Mouse (Mus musculus) MN1 (cell line): Measurements from ENCODE around the gene Cntrl.

Experiments used
- DNase-seq: peaks from one replicate; pipeline ENCODE4 v3.0.0-alpha.2; 2016; ENCODE audit warnings: low spot score

The Cntrl gene

DNA sequence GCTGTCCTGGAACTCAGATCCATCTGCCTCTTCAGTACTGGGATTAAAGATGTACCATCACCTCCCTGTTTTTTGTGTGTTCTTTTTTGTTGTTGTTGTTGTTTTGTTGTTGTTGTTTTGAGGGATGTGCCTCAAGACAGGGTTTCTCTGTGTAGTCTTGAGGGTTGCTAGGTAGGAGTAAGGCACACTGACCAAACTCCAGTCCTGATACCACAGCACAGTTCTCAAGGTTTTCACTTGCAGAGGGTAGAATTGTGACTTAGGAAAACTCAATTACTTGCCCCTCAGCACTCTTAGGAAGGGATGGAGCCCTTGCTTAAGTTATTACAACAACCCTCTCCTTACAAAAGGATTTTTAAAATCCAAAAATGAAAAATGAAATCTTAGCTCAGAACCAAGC, 22.2 kb downstream of the Cntrl start:
- no peak for DNase-seq

DNA sequence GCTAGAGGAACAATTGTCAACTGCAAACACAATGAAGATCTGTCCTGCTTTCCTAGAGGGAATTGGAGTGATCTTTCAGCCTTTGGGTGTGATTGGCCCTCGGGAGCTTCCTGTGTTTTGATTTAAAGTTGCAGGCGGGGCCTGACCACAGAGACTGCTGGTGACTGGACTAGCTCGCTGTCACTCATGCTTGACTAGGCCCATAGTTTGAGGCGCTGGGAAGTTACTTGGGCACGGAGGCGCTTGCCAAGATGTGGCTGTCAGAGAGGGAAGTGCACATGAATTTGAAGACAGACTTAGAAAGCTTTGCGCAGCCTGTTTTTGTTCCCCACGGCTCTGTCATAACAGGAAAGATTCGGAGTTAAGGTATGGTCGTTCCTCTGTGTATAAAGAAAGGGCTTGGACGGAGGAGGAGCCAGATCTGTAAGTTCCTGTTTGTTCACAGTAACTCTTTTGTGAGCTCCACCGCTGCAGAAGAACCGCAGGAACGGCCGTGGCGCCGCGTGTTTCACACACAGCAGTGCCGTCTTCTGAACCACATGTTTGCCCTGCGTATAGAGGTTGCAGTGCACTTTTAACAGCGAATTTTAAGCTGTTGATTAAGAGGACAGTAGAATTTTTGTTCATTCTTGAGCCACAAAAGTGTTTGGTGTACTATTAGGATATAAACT, 22.8 kb downstream of the Cntrl start:
- peak; percentile 98 for DNase-seq

DNA sequence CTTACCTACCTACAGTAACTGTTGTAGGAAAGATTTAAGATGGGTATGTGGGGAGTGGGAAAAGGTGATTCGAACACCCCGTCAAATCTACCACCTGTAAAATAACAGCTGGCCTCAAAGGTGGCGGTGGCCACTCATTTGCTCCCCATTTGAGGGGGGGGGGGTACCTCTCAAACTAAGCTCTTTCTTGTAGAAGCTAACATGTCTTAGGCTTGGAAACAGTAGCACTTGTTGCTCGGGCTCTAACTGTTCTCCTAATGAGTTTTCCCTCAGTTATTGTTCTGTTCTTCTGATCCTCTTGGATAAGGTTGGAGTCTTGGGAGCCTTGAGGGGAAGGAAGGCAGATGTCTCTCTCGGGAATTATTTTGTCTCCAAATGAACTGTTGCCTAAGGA, 23.4 kb downstream of the Cntrl start:
- peak; percentile 14 for DNase-seq

- DNase-seq, result no peak
These were observed 24.6 kb downstream of the Cntrl start for GRCm38 (mm10) chr2:35133891-35134290.

DNA sequence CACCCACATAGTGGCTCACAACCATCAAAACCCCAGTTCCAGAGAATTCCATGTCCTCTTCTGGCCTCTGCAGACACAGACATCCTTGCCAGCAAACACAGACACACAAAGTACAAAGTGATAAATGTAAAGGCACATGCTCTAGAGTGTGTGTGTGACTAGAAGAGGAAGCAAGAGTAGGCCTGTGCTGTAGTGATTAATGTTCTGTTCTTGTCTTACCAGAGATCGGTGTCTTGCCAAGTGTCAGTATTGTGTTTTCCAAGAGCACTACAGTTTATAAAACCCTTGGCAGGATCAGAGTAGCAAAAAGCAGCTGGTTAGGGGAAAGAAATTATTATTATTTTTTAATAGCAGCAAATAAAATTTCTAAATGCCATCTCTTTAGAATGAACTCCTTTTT, 29.3 kb downstream of the Cntrl start:
- DNase-seq, result no peak

GRCm38 (mm10) chr2:35141673-35142072, 32.4 kb downstream of the Cntrl start:
- DNase-seq, result no peak

DNA sequence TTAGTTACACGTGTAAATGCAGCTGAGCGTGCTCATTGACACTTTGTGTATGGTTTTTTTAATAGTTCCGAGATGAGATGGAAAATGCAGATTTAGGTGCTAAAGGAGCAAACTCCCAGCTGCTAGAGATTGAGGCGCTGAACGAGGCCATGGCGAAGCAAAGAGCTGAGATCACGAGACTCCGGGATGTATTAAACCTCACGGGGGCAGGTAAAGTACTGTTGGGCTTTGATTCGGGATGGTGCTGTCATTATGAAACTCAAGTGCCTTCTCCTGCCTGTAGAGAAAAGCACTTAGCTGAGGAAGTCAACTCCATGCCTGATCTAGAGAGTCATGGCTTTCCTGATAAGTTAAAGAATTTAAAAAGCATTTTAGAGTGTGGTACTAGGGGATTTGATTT, 39.5 kb downstream of the Cntrl start:
- DNase-seq, result no peak

DNA sequence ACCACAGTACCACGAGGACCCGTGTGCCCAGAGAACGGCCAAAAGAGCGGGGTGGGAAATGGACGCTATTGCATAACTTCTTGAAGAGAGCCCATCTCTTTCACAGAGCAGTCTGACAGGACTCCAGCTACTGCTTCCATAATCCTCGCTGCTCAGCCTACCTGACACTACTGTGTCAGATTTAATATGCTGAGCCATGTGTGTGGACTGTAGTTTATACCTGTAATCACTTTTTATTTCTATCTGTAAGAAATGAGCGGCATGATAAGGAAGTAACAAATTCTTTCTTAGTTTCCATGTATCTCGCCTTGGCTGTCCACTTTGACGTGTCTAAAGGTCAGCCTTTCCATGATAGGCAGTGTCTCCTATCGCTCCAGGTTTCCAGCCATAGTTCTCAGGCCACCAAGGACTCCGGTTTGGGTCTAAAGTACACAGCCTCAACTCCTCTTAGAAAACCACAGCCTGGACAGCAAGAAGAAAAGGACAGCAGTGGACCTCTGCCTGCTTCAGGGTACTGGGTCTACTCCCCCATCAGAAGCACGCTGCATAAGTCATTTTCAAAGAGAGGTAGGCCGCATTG, 42.1 kb downstream of the Cntrl start:
- DNase-seq, result no peak

- DNase-seq, result no peak
These were observed 43.9 kb downstream of the Cntrl start for GRCm38 (mm10) chr2:35153179-35153578.

DNA sequence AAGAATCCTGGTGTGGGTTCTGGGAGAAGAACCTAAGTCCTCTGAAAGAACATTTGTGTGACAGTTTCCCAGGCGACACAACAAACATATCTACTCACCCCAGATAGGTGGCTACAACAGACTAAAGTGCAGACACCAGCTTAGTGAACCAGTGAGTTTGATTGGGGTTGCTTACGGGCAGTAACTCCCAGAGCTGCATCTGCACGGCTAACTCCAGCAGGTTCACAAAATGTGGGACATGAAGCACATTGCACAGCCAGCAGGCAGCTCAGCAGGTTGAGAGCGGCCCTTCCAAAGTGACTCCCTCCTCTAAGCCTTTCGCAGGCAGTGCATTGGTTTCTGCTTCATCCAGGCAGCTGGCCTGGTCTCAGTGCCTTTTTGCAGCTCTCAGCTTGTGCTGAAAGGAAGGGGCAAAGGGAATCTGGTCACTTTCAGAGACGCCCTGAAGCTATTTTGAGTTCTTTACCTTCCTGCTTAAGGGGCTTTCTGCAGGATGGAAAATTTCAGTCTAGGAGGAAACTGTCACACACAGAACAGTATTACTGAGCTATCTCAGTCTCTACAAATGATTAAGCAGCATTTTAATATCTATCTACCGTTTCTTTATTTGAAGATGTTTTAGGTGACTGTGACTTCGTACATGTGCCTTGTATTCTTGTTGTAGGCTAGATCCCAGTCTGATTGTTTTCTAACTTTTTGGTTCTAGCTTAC, 44.7 kb downstream of the Cntrl start:
- DNase-seq, result no peak

DNA sequence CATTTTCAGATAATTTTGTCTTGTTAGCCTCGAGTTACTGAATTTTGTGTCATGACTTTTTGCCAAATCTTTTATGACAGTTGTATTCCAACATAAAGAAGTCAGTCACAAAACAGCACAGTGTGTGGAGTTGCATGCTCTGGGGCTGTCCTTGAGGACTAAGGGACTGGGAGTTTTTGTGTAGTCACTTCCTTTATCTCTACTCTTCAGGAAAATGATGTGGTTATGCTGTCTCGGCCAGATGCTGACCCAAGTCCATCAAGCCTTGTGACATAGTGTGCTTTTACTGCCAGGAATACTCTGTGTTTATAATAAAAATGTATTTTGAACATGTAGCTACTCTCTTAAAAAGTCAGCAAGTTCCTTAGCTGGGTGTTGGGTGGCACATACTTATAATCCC, 47.7 kb downstream of the Cntrl start:
- DNase-seq, result no peak

DNA sequence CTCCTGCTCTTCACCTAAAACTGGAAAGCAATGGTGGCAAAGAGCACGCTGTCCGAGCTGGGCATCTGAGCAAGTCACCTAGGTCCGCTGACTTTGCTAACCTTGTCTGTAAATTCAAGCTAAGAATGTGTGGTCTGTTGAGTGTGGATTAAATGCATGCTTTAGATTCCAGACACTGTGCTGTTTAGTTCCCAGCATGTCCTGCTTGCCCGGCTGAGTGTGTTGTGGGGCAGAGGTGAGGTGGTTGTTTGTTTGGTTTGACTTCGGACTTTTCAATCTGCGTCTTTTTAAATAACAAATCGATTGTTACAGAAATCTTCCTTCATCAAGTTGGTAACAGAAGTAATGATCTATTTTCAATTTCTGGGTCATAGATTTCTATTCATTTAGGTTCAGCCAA, 48.5 kb downstream of the Cntrl start:
- no peak for DNase-seq

DNA sequence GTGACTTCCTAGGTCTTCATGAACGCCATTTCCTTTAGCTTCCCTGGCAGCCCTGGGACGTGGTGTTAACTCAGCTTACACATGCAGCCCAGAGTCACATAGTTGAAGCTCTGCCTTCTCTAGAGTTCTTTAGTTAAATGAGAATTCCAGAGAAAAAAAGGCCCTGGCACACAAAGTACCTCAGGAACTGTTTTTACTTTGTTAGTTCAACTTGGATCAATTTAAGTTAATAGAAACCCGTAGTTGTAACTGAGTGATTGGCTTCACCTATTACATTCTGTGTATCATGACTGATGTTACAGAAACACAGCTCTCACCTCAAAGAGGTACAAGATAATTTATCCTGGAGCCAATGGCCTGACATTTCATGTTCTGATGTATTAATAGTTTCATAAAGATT, 49.1 kb downstream of the Cntrl start:
- DNase-seq, result no peak

DNA sequence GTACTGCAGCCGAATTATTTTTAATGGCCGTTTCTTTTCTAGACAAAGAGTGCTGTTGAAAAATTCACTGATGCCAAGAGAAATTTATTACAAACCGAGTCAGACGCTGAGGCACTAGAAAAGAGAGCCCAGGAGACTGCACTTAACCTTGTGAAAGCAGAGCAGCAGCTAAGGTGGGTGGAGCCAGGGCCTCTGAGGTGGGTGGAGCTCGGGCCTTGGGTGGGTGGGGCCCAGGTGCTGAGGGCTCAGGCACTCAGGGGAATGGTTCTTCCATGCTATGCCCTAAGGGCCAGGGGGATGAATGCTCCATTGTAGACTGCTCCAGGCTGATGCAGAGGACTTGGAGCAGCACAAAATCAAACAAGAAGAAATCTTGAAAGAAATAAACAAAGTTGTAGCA, 50.9 kb downstream of the Cntrl start:
- DNase-seq, result no peak

- DNase-seq, result no peak
These were observed 52.7 kb downstream of the Cntrl start for GRCm38 (mm10) chr2:35161846-35162488.

DNA sequence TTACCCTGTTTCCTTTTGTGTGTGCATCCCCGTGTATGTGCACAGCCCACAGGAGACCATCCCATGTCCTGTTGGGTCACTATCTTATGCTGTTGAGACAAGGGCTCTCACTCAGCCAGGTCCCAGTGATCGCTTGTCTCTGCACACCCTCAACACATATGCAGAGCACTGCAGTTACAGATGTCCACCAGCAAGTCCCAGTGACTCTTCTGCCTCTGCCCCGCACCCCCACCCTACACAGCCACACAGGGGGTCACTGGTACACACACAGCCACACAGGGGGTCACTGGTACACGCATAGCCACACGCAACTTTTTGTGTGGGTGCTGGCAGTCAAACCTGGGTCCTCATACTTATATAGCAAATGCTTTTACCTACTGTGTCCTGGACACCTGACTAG, 54.1 kb downstream of the Cntrl start:
- no peak for DNase-seq

GRCm38 (mm10) chr2:35165416-35165815, 56.1 kb downstream of the Cntrl start:
- DNase-seq, result no peak

DNA sequence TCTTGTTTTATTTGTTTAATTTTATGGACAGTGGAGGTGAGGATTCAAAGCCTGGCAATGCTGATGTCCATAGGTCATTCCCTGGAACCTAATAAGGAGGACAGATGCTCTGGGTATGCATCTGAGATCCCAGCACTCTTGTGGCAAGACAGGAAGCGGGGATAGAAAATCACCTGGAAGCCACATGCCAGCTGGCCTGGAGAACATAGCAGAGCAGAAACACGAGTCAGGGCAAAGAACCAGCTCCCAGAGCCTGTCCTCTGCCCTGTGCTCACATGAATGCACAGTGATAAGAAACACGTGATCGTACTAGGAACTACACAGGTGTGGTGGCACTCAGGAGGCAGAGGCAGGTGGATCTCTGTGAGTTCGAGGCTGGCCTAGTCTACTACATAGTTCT, 57.5 kb downstream of the Cntrl start:
- no peak for DNase-seq

GRCm38 (mm10) chr2:35169452-35169851, 60.2 kb downstream of the Cntrl start:
- DNase-seq, result no peak

GRCm38 (mm10) chr2:35171341-35171861, 62.1 kb downstream of the Cntrl start:
- no peak for DNase-seq

DNA sequence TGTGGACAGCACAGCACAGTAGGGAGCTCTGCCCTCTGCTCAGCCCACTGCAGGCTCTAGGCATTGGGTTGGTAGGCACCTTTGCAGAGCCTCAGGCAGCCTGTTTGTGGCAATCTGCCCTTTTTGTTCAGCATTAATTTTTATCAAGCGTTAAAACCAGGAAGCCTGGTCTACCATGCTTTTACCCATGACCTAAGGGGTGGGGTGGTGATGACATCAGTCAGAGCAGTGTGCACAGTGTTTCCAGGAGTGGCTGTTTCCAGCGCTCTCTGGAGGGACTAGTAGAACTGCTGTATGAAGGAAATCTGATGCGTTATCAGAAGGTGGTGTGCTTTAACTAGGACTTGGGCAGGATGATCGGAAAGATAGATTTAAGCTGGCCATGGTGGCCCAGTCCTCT, 63.0 kb downstream of the Cntrl start:
- DNase-seq, result peak; percentile 52

DNA sequence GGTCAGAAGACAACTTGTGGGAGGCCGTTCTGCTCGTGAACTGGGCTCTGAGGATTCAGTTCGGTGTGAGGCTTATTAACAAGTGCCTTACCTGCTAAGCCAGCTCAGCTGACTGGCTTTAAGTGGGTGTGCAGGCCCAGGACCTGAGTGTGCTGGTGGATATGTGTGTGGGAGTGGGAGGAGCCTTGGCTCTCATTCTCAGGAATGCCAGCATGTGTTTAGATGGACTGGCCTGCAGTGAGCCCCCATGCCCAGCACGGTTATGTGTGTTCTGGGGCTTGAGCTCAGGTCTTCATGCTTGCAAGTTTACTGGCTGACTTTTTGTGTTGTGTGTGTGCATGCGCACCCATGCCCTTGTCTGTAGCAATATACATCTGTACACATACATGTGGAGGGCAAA, 64.4 kb downstream of the Cntrl start:
- no peak for DNase-seq

GRCm38 (mm10) chr2:35174100-35174499, 64.8 kb downstream of the Cntrl start:
- DNase-seq, result no peak
